Mouse (Mus musculus) forebrain, embryonic 13.5 days (tissue): ENCODE measurements around the gene Plpp2. TPM values are rescaled to one million over a fixed set of nuclear protein-coding genes. Genes with fewer than 3 reads are reported as not detected.

Experiments used
- ATAC-seq: fragments of 200-750 bp; cut with Nextera tagmentation; 2 replicates; pipeline ENCODE4 v1.8.0; 2017
- H3K27ac ChIP-seq: fragments of 300-500 bp; sonication (generic); 2 replicates; pipeline ENCODE4 v1.5.1; 2015; ENCODE audit warnings: inconsistent platforms, mild to moderate bottlenecking, moderate library complexity
- H3K27me3 ChIP-seq: fragments of 300-500 bp; sonication (generic); 2 replicates; pipeline ENCODE4 v1.6.1; 2015; ENCODE audit warnings: mild to moderate bottlenecking, inconsistent platforms
- H3K36me3 ChIP-seq: fragments of 300-500 bp; sonication (generic); 2 replicates; pipeline ENCODE4 v1.6.1; 2015; ENCODE audit warnings: mild to moderate bottlenecking, inconsistent platforms; ENCODE audit not compliant: poor library complexity, severe bottlenecking
- H3K4me1 ChIP-seq: fragments of 300-500 bp; sonication (generic); 2 replicates; pipeline ENCODE4 v1.6.1; 2015; ENCODE audit warnings: inconsistent platforms
- H3K4me2 ChIP-seq: fragments of 300-500 bp; sonication (generic); 2 replicates; pipeline ENCODE4 v1.6.1; 2015; ENCODE audit warnings: inconsistent platforms, mild to moderate bottlenecking, moderate library complexity
- H3K4me3 ChIP-seq: fragments of 300-500 bp; sonication (generic); 2 replicates; pipeline ENCODE4 v1.5.1; 2015; ENCODE audit warnings: mild to moderate bottlenecking, inconsistent platforms
- H3K9ac ChIP-seq: fragments of 300-500 bp; sonication (generic); 2 replicates; pipeline ENCODE4 v1.6.1; 2015; ENCODE audit warnings: mild to moderate bottlenecking, inconsistent platforms
- H3K9me3 ChIP-seq: fragments of 300-500 bp; sonication (generic); replicated peaks from 2 replicates; pipeline ENCODE4 v1.6.1; 2016; ENCODE audit warnings: inconsistent platforms
- WGBS: fragments of 180-500 bp; shearing (Covaris S2); methylation state at CpG from one replicate; pipeline ENCODE4 v1.1.7; 2015; 5-methylcytosine and 5-hydroxymethylcytosine counted together
- polyA plus RNA-seq: library from polyadenylated mRNA; unstranded; fragments of >200 nt; fragmentation: Nextera tagmentation; extraction: Ambion mirVana; gene quantifications from 2 replicates; pipeline ENCODE4 v1.2.1, GENCODE M21; 2015

Gene Plpp2
- 7.0 and 7.9 TPM in 2 replicates for polyA plus RNA-seq

DNA sequence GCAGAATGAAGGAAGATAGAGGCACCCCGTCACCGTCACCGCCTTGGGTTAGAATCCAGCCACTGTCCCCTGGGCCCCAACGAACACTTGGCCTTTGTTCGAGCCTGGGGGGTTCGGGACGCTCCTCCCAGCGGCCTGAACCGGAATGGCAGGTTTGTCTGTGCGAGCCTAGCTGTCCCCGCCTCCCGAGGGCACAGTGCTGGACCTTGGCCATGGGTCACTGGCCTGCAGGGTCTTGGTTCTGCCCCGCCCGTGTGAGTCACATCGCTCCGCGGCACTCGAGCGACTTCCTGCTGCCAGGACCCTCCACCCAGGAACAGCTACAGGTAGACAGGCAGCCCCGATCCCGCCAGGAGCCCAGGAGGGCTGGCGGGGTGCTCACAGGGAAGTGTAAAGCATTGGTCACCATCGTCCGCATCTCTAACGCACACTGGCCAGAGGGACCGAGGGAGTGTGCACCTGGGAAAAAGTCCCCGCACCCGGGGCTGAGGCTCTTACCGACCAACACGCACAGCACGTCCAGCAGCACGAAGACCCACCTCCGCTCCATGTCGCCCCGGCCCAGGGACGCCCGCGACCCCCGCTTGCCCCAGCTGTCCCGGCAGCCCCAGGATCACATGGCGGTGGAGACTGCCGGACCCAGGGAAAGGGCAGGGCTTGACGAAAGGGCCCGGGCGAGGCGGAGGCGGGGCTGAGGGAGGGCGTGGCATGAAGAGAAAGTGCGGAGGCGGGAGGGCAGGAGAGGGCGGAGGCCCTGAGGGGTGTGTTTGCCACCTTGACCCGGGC lies at the start of gene Plpp2:
Gene Plpp2 (minus strand): TSS at position 671 of the 786 bp plus-strand sequence.
- Histone ChIP-seq H3K9me3 (no peaks in the 10 kb centered on the region), H3K9ac (peak within 1 kb of the TSS; percentile 65), H3K4me1 (peaks cover 17% of the 10 kb centered on the region), H3K4me2 (peak within 1 kb of the TSS; percentile 94), H3K27ac (no peak within 1 kb of the TSS), H3K27me3 (peaks cover 5% of the 10 kb centered on the region; the same call in 1 of the 2 replicates), H3K36me3 (peaks cover 11% of the 10 kb centered on the region), H3K4me3 (peak within 1 kb of the TSS; percentile 56)
- WGBS, result 1% methylated on average over 52 of the region's 52 CpGs
- ATAC-seq, result peak; percentile 73

DNA sequence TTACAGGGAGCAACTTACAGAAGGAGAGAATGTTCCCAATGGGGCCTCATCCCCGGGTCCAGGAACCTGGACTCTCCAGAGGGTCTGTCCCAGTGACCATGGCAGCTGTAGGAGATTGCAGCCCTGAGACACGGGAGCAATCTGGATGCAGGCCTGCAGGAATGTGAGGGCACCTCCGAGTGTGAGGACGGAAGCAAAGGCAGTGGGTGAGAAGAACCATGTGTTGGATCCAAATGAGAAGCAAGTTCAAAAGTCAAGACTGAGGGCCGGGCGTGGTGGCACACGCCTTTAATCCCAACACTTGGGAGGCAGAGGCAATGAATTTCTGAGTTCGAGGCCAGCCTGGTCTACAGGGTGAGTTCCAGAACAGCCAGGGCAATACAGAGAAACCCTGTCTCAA lies 47.9 kb upstream of the Plpp2 start:
- H3K36me3 ChIP-seq, result no peaks in the 10 kb centered on the region
- no peak overlapping the region for H3K4me3 ChIP-seq
- no peak overlapping the region for H3K9ac ChIP-seq
- 91% methylated on average over 8 of the region's 8 CpGs for WGBS
- no peak overlapping the region for H3K4me2 ChIP-seq
- H3K27me3 ChIP-seq, result peaks cover 10% of the 10 kb centered on the region; the same call in 1 of the 2 replicates
- no peak overlapping the region for H3K27ac ChIP-seq
- ATAC-seq, result no peak
- 0 out of 2 replicates have a peak, but pooled peaks cover 4% of the 10 kb centered on the region for H3K9me3 ChIP-seq
- no peaks in the 10 kb centered on the region for H3K4me1 ChIP-seq

DNA sequence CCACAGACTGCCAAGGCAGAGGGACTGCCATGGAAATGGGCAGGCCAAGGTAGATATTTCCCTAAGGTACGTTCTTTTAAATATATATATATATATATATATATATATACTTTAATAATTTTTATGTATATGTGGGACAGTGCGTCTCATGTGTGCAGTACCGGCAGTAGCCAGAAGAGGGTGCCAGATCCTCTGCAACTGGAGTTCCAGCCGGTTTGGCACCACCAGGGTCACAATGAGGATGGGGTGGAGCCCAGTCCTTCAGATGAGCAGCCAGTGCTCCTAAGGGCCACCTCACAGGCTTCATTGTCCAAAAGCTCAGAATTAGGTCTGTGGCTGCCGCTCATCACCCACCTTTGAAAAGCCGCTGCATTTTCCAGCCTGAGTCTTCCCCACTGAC lies 47.2 kb upstream of the Plpp2 start:
- no peak overlapping the region for H3K4me3 ChIP-seq
- H3K9me3 ChIP-seq, result 0 out of 2 replicates have a peak, but pooled peaks cover 4% of the 10 kb centered on the region
- no peak overlapping the region for H3K27ac ChIP-seq
- 43% methylated on average over 6 of the region's 6 CpGs for WGBS
- no peak overlapping the region for H3K9ac ChIP-seq
- H3K4me1 ChIP-seq, result no peaks in the 10 kb centered on the region
- peaks cover 10% of the 10 kb centered on the region; the same call in 1 of the 2 replicates for H3K27me3 ChIP-seq
- no peak for ATAC-seq
- H3K36me3 ChIP-seq, result no peaks in the 10 kb centered on the region
- no peak overlapping the region for H3K4me2 ChIP-seq

DNA sequence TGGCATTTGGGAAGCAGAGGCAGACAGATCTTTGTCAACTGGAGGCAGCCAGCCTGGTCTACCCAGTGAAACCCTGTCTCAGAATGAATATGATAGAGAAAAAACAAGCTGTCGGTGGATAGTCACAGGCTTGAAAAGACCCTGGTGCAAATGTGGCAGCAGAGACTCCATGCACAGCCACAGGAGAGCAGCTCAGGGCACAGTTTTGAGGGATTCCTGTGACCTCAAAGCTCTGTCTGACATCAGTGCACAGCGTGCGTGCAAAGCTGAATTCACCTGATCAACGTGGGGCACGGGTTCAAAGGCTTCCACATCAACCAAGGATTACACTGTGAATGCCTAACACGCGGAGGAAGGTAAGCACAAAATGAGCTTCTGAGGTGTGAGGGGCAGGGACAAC lies 46.8 kb upstream of the Plpp2 start:
- H3K27ac ChIP-seq, result no peak overlapping the region
- H3K4me2 ChIP-seq, result no peak overlapping the region
- H3K4me1 ChIP-seq, result no peaks in the 10 kb centered on the region
- H3K36me3 ChIP-seq, result no peaks in the 10 kb centered on the region
- ATAC-seq, result no peak
- H3K4me3 ChIP-seq, result no peak overlapping the region
- H3K27me3 ChIP-seq, result peaks cover 10% of the 10 kb centered on the region; the same call in 1 of the 2 replicates
- WGBS, result 67% methylated on average over 7 of the region's 7 CpGs
- H3K9ac ChIP-seq, result no peak overlapping the region
- 0 out of 2 replicates have a peak, but pooled peaks cover 4% of the 10 kb centered on the region for H3K9me3 ChIP-seq

DNA sequence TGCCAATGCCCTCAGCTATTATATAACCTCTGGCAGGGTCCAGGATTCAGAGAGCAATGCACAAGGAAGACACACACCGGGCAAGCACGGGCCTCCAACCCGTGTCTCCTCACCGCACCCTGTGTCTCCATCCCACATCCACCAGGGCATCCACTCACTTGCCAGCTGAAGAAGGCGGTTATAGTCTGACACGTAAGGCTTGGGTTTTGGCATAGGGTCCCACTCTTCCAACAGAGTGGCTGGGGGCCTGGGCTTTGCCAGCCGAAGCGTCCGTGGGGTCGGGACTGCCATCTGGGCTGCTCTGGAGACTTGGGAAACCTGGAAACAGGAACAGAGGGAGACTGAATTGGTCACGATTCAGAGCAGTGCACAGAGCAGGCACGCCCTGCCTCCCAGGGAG lies 46.2 kb upstream of the Plpp2 start:
- H3K9ac ChIP-seq, result no peak overlapping the region
- no peak for ATAC-seq
- H3K27ac ChIP-seq, result no peak overlapping the region
- H3K27me3 ChIP-seq, result peaks cover 10% of the 10 kb centered on the region; the same call in 1 of the 2 replicates
- no peaks in the 10 kb centered on the region for H3K4me1 ChIP-seq
- no peak overlapping the region for H3K4me2 ChIP-seq
- no peaks in the 10 kb centered on the region for H3K36me3 ChIP-seq
- WGBS, result 76% methylated on average over 12 of the region's 12 CpGs
- no peak overlapping the region for H3K4me3 ChIP-seq
- H3K9me3 ChIP-seq, result 0 out of 2 replicates have a peak, but pooled peaks cover 4% of the 10 kb centered on the region

- ATAC-seq, result no peak
These were observed 45.3 kb upstream of the Plpp2 start for GRCm38 (mm10) chr10:79578891-79579290.

DNA sequence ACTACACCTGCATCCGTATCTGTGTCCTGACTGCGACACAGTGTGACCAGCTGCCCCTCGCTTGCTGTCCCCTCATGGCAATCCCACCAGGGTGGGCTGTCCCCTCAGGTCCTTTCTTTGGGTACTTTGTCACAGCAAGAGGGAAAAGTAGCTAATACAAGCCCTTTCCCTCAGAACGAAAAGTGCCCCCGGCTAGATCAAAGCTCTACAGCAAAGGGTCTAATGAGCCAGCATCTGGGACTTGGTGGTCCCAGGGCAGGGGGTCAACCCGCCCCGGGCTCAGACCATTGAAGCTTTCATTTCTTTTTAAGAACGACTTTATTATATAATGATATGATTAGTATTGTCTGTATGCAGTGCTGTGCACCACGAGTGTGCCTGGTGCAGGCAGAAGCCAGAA lies 44.7 kb upstream of the Plpp2 start:
- Histone ChIP-seq H3K4me1 (no peaks in the 10 kb centered on the region), H3K9ac (no peak overlapping the region), H3K9me3 (0 out of 2 replicates have a peak, but pooled peaks cover 4% of the 10 kb centered on the region), H3K27ac (no peak overlapping the region), H3K4me2 (no peak overlapping the region), H3K4me3 (no peak overlapping the region), H3K27me3 (peaks cover 10% of the 10 kb centered on the region; the same call in 1 of the 2 replicates), H3K36me3 (no peaks in the 10 kb centered on the region)
- no peak for ATAC-seq
- WGBS, result 31% methylated on average over 9 of the region's 9 CpGs

More at GRCm38 (mm10) chr10:79578891-79579290, 45.3 kb upstream of the Plpp2 start:
- Histone ChIP-seq H3K9me3 (0 out of 2 replicates have a peak, but pooled peaks cover 4% of the 10 kb centered on the region), H3K4me2 (no peak overlapping the region), H3K36me3 (no peaks in the 10 kb centered on the region), H3K9ac (no peak overlapping the region), H3K4me3 (no peak overlapping the region), H3K27ac (no peak overlapping the region), H3K27me3 (peaks cover 10% of the 10 kb centered on the region; the same call in 1 of the 2 replicates), H3K4me1 (no peaks in the 10 kb centered on the region)
- WGBS, result 81% methylated on average over 7 of the region's 7 CpGs

DNA sequence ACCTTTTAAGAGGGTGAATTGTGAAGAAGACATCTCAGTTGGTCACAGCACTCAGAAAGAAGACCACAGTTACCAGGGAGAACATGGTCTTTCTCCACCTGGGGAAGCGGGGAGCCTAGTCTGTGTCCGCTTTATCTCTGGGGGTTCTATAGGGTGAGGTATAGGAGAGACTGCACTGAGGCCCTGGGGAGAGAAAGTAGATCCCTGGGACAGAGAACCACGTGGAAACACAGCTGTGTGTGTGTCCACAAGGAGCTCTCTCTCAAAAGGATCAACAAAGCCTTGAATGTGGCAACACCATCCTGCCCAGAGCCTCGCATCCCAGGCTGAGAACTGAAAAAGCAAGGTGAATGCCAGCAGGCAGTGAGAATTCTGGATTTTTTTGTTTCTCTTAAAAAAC lies 43.8 kb upstream of the Plpp2 start:
- no peak overlapping the region for H3K9ac ChIP-seq
- H3K4me2 ChIP-seq, result no peak overlapping the region
- peaks cover 10% of the 10 kb centered on the region; the same call in 1 of the 2 replicates for H3K27me3 ChIP-seq
- H3K27ac ChIP-seq, result no peak overlapping the region
- no peak for ATAC-seq
- no peaks in the 10 kb centered on the region for H3K36me3 ChIP-seq
- 0 out of 2 replicates have a peak, but pooled peaks cover 4% of the 10 kb centered on the region for H3K9me3 ChIP-seq
- 76% methylated on average over 4 of the region's 4 CpGs for WGBS
- no peaks in the 10 kb centered on the region for H3K4me1 ChIP-seq
- no peak overlapping the region for H3K4me3 ChIP-seq

GRCm38 (mm10) chr10:79575754-79576153 lies 42.2 kb upstream of the Plpp2 start:
- Histone ChIP-seq H3K4me3 (no peak overlapping the region), H3K9ac (no peak overlapping the region), H3K9me3 (0 out of 2 replicates have a peak, but pooled peaks cover 4% of the 10 kb centered on the region), H3K36me3 (no peaks in the 10 kb centered on the region), H3K27me3 (peaks cover 10% of the 10 kb centered on the region; the same call in 1 of the 2 replicates), H3K4me1 (no peaks in the 10 kb centered on the region), H3K4me2 (no peak overlapping the region), H3K27ac (no peak overlapping the region)
- 82% methylated on average over 6 of the region's 6 CpGs for WGBS
- ATAC-seq, result no peak

DNA sequence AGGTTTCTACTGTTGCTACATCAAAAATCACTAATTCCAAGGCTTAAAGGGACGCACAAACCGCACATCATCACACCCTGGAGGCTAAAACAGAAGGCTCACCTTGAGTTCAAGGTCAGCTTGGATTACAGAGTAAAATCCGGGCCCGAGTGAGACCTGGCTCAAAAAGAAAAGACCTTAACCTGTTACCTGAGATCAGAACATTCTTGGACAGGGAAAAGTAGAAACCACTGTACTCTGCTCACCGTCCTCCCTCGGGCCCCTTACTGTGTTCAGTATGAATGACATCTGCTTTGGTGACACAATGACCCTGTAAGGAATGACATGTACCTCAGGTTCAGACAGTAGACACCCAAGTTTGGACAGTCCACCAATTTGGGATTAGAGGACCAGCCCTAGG lies 41.2 kb upstream of the Plpp2 start:
- no peak for ATAC-seq
- 92% methylated on average over 6 of the region's 6 CpGs for WGBS
- Histone ChIP-seq H3K27ac (no peak overlapping the region), H3K4me3 (no peak overlapping the region), H3K4me1 (no peaks in the 10 kb centered on the region), H3K9me3 (0 out of 2 replicates have a peak, but pooled peaks cover 4% of the 10 kb centered on the region), H3K27me3 (peaks cover 8% of the 10 kb centered on the region; the same call in 1 of the 2 replicates), H3K9ac (no peak overlapping the region), H3K36me3 (no peaks in the 10 kb centered on the region), H3K4me2 (no peak overlapping the region)

- Histone ChIP-seq H3K4me3 (no peak overlapping the region), H3K4me2 (no peak overlapping the region), H3K36me3 (no peaks in the 10 kb centered on the region), H3K27ac (no peak overlapping the region), H3K4me1 (no peaks in the 10 kb centered on the region), H3K9ac (no peak overlapping the region), H3K27me3 (peaks cover 6% of the 10 kb centered on the region; the same call in 1 of the 2 replicates), H3K9me3 (0 out of 2 replicates have a peak, but pooled peaks cover 4% of the 10 kb centered on the region)
- WGBS, result 91% methylated on average over 8 of the region's 8 CpGs
- ATAC-seq, result no peak
These were observed 40.8 kb upstream of the Plpp2 start for GRCm38 (mm10) chr10:79574350-79574749.

DNA sequence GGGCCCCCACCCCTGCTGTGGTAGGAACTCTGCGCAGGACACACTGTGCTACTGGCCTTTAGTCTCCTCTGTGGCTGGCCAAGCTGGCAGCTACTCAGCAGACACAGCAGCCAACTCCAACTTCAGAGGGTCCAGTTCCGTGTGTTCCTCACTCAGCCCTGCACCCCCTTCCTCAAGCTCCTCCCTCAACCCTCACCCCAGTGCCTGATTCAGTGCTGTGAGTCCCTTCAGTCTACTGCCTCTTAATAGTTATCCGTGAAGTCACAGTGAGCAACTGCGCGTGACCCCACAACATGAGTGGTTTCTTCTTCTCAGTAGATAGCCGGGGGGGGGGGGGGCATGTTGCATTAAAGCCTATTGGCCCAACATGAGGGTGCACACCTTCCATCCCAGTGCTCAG lies 40.0 kb upstream of the Plpp2 start:
- no peaks in the 10 kb centered on the region for H3K4me1 ChIP-seq
- ATAC-seq, result no peak
- no peak overlapping the region for H3K4me2 ChIP-seq
- peaks cover 2% of the 10 kb centered on the region; the same call in 1 of the 2 replicates for H3K27me3 ChIP-seq
- no peak overlapping the region for H3K4me3 ChIP-seq
- no peak overlapping the region for H3K27ac ChIP-seq
- 85% methylated on average over 6 of the region's 6 CpGs for WGBS
- H3K9me3 ChIP-seq, result 0 out of 2 replicates have a peak, but pooled peaks cover 4% of the 10 kb centered on the region
- no peak overlapping the region for H3K9ac ChIP-seq
- H3K36me3 ChIP-seq, result no peaks in the 10 kb centered on the region
